Mouse (Mus musculus): ENCODE results near the gene Myo18b. TPM values are rescaled to one million over a fixed set of nuclear protein-coding genes. Genes with fewer than 3 reads are reported as not detected.

The Myo18b gene
- total and polyA plus RNA-seq, 3 experiments: 0.05 TPM; not detected in 2

- Histone ChIP-seq H3K36me3 (replicated peaks) (no peaks in the 10 kb centered on the region), H3K4me3 (ENCODE audit: low read depth, low read length) (no peak overlapping the region; the same call in 1 of the 2 replicates), H3K4me1 (ENCODE audit: insufficient read depth, low read depth, low read length) (no peaks in the 10 kb centered on the region), H3K9me3 (replicated peaks) (peaks cover 89% of the 10 kb centered on the region), H3K27me3 (ENCODE audit: insufficient read depth, low read length) (no peaks in the 10 kb centered on the region; the same call in 1 of the 2 replicates)
- DNase-seq (ENCODE audit: low spot score) (no peak), ATAC-seq (ENCODE audit: extremely low read depth, insufficient number of reproducible peaks, low FRiP score, poor library complexity, severe bottlenecking) (no peak)
- TF ChIP-seq GATA2 (IDR thresholded peaks at IDR 0.05; ENCODE audit: borderline replicate concordance, low read depth, low read length) (no peak), TAL1 (conservative IDR thresholded peaks at IDR 0.05; ENCODE audit: low read depth, low read length) (no peak), GATA1 (IDR thresholded peaks at IDR 0.05; ENCODE audit: borderline replicate concordance, low read length) (no peak), POLR2AphosphoS5 (IDR thresholded peaks at IDR 0.05; ENCODE audit: insufficient replicate concordance, low read depth, low read length) (no peak), CTCF (IDR thresholded peaks at IDR 0.05; ENCODE audit: low read depth, low read length) (no peak)
These were observed 140.6 kb downstream of the Myo18b start for GRCm38 (mm10) chr5:112755581-112755980.

GRCm38 (mm10) chr5:112749634-112750033 is 146.5 kb downstream of the Myo18b start:
- DNase-seq (ENCODE audit: low spot score) (no peak), ATAC-seq (ENCODE audit: extremely low read depth, insufficient number of reproducible peaks, low FRiP score, poor library complexity, severe bottlenecking) (no peak)
- no peaks in the 10 kb centered on the region for H3K27me3 ChIP-seq (ENCODE audit: insufficient read depth, low read length)
- H3K36me3 ChIP-seq (replicated peaks): no peaks in the 10 kb centered on the region
- no peak for TF ChIP-seq POLR2AphosphoS5 (IDR thresholded peaks at IDR 0.05; ENCODE audit: insufficient replicate concordance, low read depth, low read length)
- TF ChIP-seq GATA1 (IDR thresholded peaks at IDR 0.05; ENCODE audit: borderline replicate concordance, low read length): no peak
- no peak for TF ChIP-seq GATA2 (IDR thresholded peaks at IDR 0.05; ENCODE audit: borderline replicate concordance, low read depth, low read length)
- no peak for TF ChIP-seq CTCF (IDR thresholded peaks at IDR 0.05; ENCODE audit: low read depth, low read length)
- no peak for TF ChIP-seq TAL1 (conservative IDR thresholded peaks at IDR 0.05; ENCODE audit: low read depth, low read length)
- peaks cover 97% of the 10 kb centered on the region for H3K9me3 ChIP-seq (replicated peaks)
- no peak overlapping the region for H3K4me3 ChIP-seq (ENCODE audit: low read depth, low read length)
- H3K4me1 ChIP-seq (ENCODE audit: insufficient read depth, low read depth, low read length): no peaks in the 10 kb centered on the region

GRCm38 (mm10) chr5:112748001-112748719 is 148.0 kb downstream of the Myo18b start:
- Histone ChIP-seq H3K4me1 (ENCODE audit: insufficient read depth, low read depth, low read length) (no peaks in the 10 kb centered on the region), H3K27me3 (ENCODE audit: insufficient read depth, low read length) (no peaks in the 10 kb centered on the region), H3K9me3 (replicated peaks) (peaks cover 95% of the 10 kb centered on the region), H3K36me3 (replicated peaks) (no peaks in the 10 kb centered on the region), H3K4me3 (ENCODE audit: low read depth, low read length) (no peak overlapping the region)
- no peak for TF ChIP-seq GATA1 (IDR thresholded peaks at IDR 0.05; ENCODE audit: borderline replicate concordance, low read length)
- no peak for ATAC-seq (ENCODE audit: extremely low read depth, insufficient number of reproducible peaks, low FRiP score, poor library complexity, severe bottlenecking)
- DNase-seq (ENCODE audit: low spot score): no peak

- Histone ChIP-seq H3K4me3 (ENCODE audit: low read depth, low read length) (no peak overlapping the region), H3K4me1 (ENCODE audit: insufficient read depth, low read depth, low read length) (no peaks in the 10 kb centered on the region), H3K27me3 (ENCODE audit: insufficient read depth, low read length) (no peaks in the 10 kb centered on the region), H3K9me3 (replicated peaks) (peaks cover 95% of the 10 kb centered on the region), H3K36me3 (replicated peaks) (no peaks in the 10 kb centered on the region)
- ATAC-seq (ENCODE audit: extremely low read depth, insufficient number of reproducible peaks, low FRiP score, poor library complexity, severe bottlenecking) (no peak), DNase-seq (ENCODE audit: low spot score) (no peak)
- no peak for TF ChIP-seq GATA1 (IDR thresholded peaks at IDR 0.05; ENCODE audit: borderline replicate concordance, low read length)
- no peak for TF ChIP-seq POLR2AphosphoS5 (IDR thresholded peaks at IDR 0.05; ENCODE audit: insufficient replicate concordance, low read depth, low read length)
- no peak for TF ChIP-seq TAL1 (conservative IDR thresholded peaks at IDR 0.05; ENCODE audit: low read depth, low read length)
- TF ChIP-seq CTCF (IDR thresholded peaks at IDR 0.05; ENCODE audit: low read depth, low read length): no peak
- no peak for TF ChIP-seq GATA2 (IDR thresholded peaks at IDR 0.05; ENCODE audit: borderline replicate concordance, low read depth, low read length)
These were observed 148.7 kb downstream of the Myo18b start for GRCm38 (mm10) chr5:112747306-112747930.

- H3K9me3 ChIP-seq (replicated peaks): peaks cover 97% of the 10 kb centered on the region
- no peak for TF ChIP-seq CTCF (IDR thresholded peaks at IDR 0.05; ENCODE audit: low read depth, low read length)
- TF ChIP-seq GATA1 (IDR thresholded peaks at IDR 0.05; ENCODE audit: borderline replicate concordance, low read length): no peak
- no peak for TF ChIP-seq GATA2 (IDR thresholded peaks at IDR 0.05; ENCODE audit: borderline replicate concordance, low read depth, low read length)
- no peak for TF ChIP-seq POLR2AphosphoS5 (IDR thresholded peaks at IDR 0.05; ENCODE audit: insufficient replicate concordance, low read depth, low read length)
- no peak for TF ChIP-seq TAL1 (conservative IDR thresholded peaks at IDR 0.05; ENCODE audit: low read depth, low read length)
These were observed 151.0 kb downstream of the Myo18b start for GRCm38 (mm10) chr5:112745176-112745575.

GRCm38 (mm10) chr5:112744571-112744970 is 151.6 kb downstream of the Myo18b start:
- TF ChIP-seq GATA1 (IDR thresholded peaks at IDR 0.05; ENCODE audit: borderline replicate concordance, low read length): no peak
- TF ChIP-seq POLR2AphosphoS5 (IDR thresholded peaks at IDR 0.05; ENCODE audit: insufficient replicate concordance, low read depth, low read length): no peak
- TF ChIP-seq TAL1 (conservative IDR thresholded peaks at IDR 0.05; ENCODE audit: low read depth, low read length): no peak
- no peak for TF ChIP-seq CTCF (IDR thresholded peaks at IDR 0.05; ENCODE audit: low read depth, low read length)
- TF ChIP-seq GATA2 (IDR thresholded peaks at IDR 0.05; ENCODE audit: borderline replicate concordance, low read depth, low read length): no peak
- ATAC-seq (ENCODE audit: extremely low read depth, insufficient number of reproducible peaks, low FRiP score, poor library complexity, severe bottlenecking) (no peak), DNase-seq (ENCODE audit: low spot score) (no peak)
- Histone ChIP-seq H3K36me3 (replicated peaks) (no peaks in the 10 kb centered on the region), H3K9me3 (replicated peaks) (peaks cover 97% of the 10 kb centered on the region), H3K4me1 (ENCODE audit: insufficient read depth, low read depth, low read length) (no peaks in the 10 kb centered on the region), H3K27me3 (ENCODE audit: insufficient read depth, low read length) (no peaks in the 10 kb centered on the region), H3K4me3 (ENCODE audit: low read depth, low read length) (no peak overlapping the region)

More at GRCm38 (mm10) chr5:112745176-112745575, 151.0 kb downstream of the Myo18b start:
- Histone ChIP-seq H3K4me1 (ENCODE audit: insufficient read depth, low read depth, low read length) (no peaks in the 10 kb centered on the region), H3K27me3 (ENCODE audit: insufficient read depth, low read length) (no peaks in the 10 kb centered on the region), H3K36me3 (replicated peaks) (no peaks in the 10 kb centered on the region), H3K4me3 (ENCODE audit: low read depth, low read length) (no peak overlapping the region)
- ATAC-seq (ENCODE audit: extremely low read depth, insufficient number of reproducible peaks, low FRiP score, poor library complexity, severe bottlenecking): no peak
- DNase-seq (ENCODE audit: low spot score): no peak

Measured in G1E (cell line).